Mouse (Mus musculus) bone marrow macrophage, adult 2 months (primary cell): ENCODE results near the gene Tecpr1.

ENCODE experiments used
- CTCF ChIP-seq: IDR thresholded peaks from 2 replicates; pipeline ENCODE4 v1.5.1; 2012; ENCODE audit warnings: low read depth, mild to moderate bottlenecking, low read length, moderate library complexity
- POLR2A ChIP-seq: IDR thresholded peaks from 2 replicates; pipeline ENCODE4 v1.6.1; 2012; ENCODE audit warnings: mild to moderate bottlenecking, low read depth, low read length, borderline replicate concordance

DNA sequence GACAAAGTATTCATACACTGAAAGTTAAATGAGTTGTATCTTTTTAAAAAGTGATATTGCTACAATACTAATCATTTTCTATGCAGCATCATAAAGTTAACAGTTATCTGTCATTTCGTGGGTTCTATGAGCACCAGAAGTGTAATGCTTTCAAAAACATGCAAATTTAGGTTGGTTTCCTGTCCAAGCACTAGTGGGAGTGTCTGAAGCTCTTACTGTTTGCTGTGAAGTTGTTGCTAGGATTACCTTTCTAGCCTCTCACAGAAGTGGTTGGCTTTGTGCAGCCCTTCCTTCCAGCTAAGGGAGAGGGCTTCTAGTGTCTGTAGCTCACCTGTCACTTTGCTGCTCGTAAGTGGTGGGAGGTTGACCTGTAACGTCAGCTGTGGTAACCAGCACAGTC lies 57.7 kb downstream of the Tecpr1 start:
- TF ChIP-seq CTCF (no peak), POLR2A (no peak)
